Mouse (Mus musculus) midbrain, embryonic 11.5 days (tissue): Measurements from ENCODE around the gene Yipf7. TPM values are rescaled to one million over a fixed set of nuclear protein-coding genes. Genes with fewer than 3 reads are reported as not detected.
A peak's percentile ranks its signal among the peaks of the same experiment; 100 is the strongest.

Experiments used
- ATAC-seq: fragments of 200-750 bp; cut with Nextera tagmentation; 2 replicates; pipeline ENCODE4 v1.8.0; 2017; ENCODE audit warnings: moderate TSS enrichment, moderate library complexity; ENCODE audit not compliant: low FRiP score
- DNase-seq: peaks from one replicate; pipeline ENCODE4 v3.0.0; 2015; ENCODE audit warnings: low spot score; ENCODE audit errors: missing footprints
- H3K27ac ChIP-seq: fragments of 300-500 bp; sonication (generic); 2 replicates; pipeline ENCODE4 v1.5.1; 2014; ENCODE audit warnings: low read depth, low read length
- H3K27me3 ChIP-seq: fragments of 300-500 bp; sonication (generic); 2 replicates; pipeline ENCODE4 v1.6.1; 2014; ENCODE audit warnings: mild to moderate bottlenecking, low read length, moderate library complexity, mixed read lengths; ENCODE audit not compliant: control insufficient read depth, insufficient read depth
- H3K36me3 ChIP-seq: fragments of 300-500 bp; sonication (generic); 2 replicates; pipeline ENCODE4 v1.6.1; 2014; ENCODE audit warnings: mild to moderate bottlenecking, low read length, moderate library complexity, mixed read lengths; ENCODE audit not compliant: control insufficient read depth, insufficient read depth
- H3K4me1 ChIP-seq: fragments of 300-500 bp; sonication (generic); 2 replicates; pipeline ENCODE4 v1.6.1; 2014; ENCODE audit warnings: low read length; ENCODE audit not compliant: control insufficient read depth, insufficient read depth
- H3K4me2 ChIP-seq: fragments of 300-500 bp; sonication (generic); 2 replicates; pipeline ENCODE4 v1.6.1; 2014; ENCODE audit warnings: mild to moderate bottlenecking, moderate library complexity
- H3K4me3 ChIP-seq: fragments of 300-500 bp; sonication (generic); 2 replicates; pipeline ENCODE4 v1.5.1; 2014; ENCODE audit warnings: low read depth, low read length
- H3K9ac ChIP-seq: fragments of 300-500 bp; sonication (generic); 2 replicates; pipeline ENCODE4 v1.6.1; 2014; ENCODE audit warnings: low read length
- H3K9me3 ChIP-seq: fragments of 300-500 bp; sonication (generic); 2 replicates; pipeline ENCODE4 v1.6.1; 2016; ENCODE audit warnings: low read length; ENCODE audit not compliant: control insufficient read depth
- WGBS: fragments of 180-500 bp; shearing (Covaris S2); extraction: QIAGEN DNeasy Blood & Tissue Kit; methylation state at CpG from one replicate; pipeline ENCODE4 v1.1.7; 2014; 5-methylcytosine and 5-hydroxymethylcytosine counted together
- polyA plus RNA-seq: library from polyadenylated mRNA; unstranded; fragments of >200 nt; fragmentation: Nextera tagmentation; extraction: Ambion mirVana; gene quantifications from 2 replicates; pipeline ENCODE4 v1.2.1, GENCODE M21; 2014

The Yipf7 gene
- not detected in 2 replicates for polyA plus RNA-seq

- no peaks in the 10 kb centered on the region for H3K27me3 ChIP-seq
- no peaks in the 10 kb centered on the region for H3K36me3 ChIP-seq
- H3K4me3 ChIP-seq, result no peak within 1 kb of the TSS
- H3K27ac ChIP-seq, result no peak within 1 kb of the TSS
- no peak within 1 kb of the TSS for H3K4me2 ChIP-seq
- no peak within 1 kb of the TSS for H3K9ac ChIP-seq
- ATAC-seq, result no peak
- H3K4me1 ChIP-seq, result no peaks in the 10 kb centered on the region
- WGBS, result 88% methylated on average over 4 of the region's 4 CpGs
- H3K9me3 ChIP-seq, result no peaks in the 10 kb centered on the region
- no peak for DNase-seq
Measured at GRCm38 (mm10) chr5:69542489-69542888, at the start of gene Yipf7. TSS of gene Yipf7 (minus strand) at chr5:69542648.

- ATAC-seq (peak; percentile 97), DNase-seq (peak; percentile 98)
- Histone ChIP-seq H3K4me2 (peak within 1 kb of the TSS; percentile 84), H3K9me3 (no peaks in the 10 kb centered on the region), H3K27me3 (no peaks in the 10 kb centered on the region), H3K4me3 (peak within 1 kb of the TSS; percentile 65), H3K9ac (peak within 1 kb of the TSS; percentile 92), H3K4me1 (0 out of 2 replicates have a peak, but pooled peaks cover 3% of the 10 kb centered on the region), H3K36me3 (no peaks in the 10 kb centered on the region), H3K27ac (peak within 1 kb of the TSS; percentile 62)
- 4% methylated on average over 42 of the region's 42 CpGs for WGBS
Measured at GRCm38 (mm10) chr5:69591640-69592461, 49.4 kb upstream of the Yipf7 start, which contains the start of gene Gnpda2. TSS of gene Gnpda2 (minus strand) at chr5:69592340.

GRCm38 (mm10) chr5:69557404-69557935, 15.0 kb upstream of the Yipf7 start:
- ATAC-seq (peak; percentile 8), DNase-seq (peak; percentile 94)
- Histone ChIP-seq H3K27me3 (no peaks in the 10 kb centered on the region), H3K4me2 (peak overlapping the region; percentile 64), H3K9ac (peak overlapping the region; percentile 97), H3K36me3 (no peaks in the 10 kb centered on the region), H3K4me1 (no peaks in the 10 kb centered on the region), H3K27ac (peak overlapping the region; percentile 60), H3K4me3 (peak overlapping the region; percentile 89), H3K9me3 (no peaks in the 10 kb centered on the region)
- WGBS, result 13% methylated on average over 16 of the region's 16 CpGs

DNA sequence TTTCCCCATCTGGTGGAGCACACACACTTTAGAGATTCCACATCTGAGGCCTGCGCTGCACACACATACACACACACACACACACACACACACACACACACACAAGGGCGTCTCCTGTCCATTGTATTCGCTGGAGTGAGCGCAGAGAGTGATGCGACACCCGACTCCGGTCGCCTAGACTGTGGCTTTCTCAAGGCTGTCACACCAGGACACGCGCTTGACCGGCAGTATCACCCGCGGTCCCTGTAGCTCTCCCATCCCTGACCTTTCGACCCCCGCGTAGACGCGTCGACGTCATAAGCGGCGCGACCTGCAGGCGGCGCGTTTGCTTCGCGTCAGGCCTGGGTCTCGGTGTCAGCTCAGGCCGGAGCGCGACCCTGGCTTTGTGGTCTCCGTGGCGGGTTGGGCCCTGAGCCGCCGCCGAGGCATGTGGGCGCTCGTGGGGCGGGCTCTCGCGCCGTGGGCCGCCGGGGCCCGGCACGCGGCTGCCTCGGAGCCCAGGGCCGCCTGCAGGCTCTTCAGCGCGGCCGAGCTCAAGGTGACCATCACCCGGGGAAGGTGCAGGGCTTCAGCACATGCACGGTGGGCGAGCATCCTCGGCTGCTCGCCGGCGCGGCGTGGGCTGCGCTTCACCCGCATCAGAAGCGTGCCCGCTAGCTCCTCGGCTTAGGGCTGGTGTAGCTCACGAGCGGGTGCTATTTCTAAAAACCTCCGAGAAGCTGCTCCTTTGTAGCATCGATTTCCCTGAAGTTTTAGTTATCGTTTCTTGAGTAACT, 14.4 kb upstream of the Yipf7 start, which contains the start of gene Guf1:
Gene Guf1, plus strand, starts transcription at position 296 of the 776 bp plus-strand sequence.
- Histone ChIP-seq H3K36me3 (no peaks in the 10 kb centered on the region), H3K27ac (peak within 1 kb of the TSS; percentile 60), H3K4me2 (peak within 1 kb of the TSS; percentile 64), H3K4me3 (peak within 1 kb of the TSS; percentile 89), H3K4me1 (no peaks in the 10 kb centered on the region), H3K9ac (peak within 1 kb of the TSS; percentile 97), H3K9me3 (no peaks in the 10 kb centered on the region), H3K27me3 (no peaks in the 10 kb centered on the region)
- peak; percentile 96 for ATAC-seq
- DNase-seq, result peak; percentile 100
- WGBS, result 1% methylated on average over 72 of the region's 72 CpGs

DNA sequence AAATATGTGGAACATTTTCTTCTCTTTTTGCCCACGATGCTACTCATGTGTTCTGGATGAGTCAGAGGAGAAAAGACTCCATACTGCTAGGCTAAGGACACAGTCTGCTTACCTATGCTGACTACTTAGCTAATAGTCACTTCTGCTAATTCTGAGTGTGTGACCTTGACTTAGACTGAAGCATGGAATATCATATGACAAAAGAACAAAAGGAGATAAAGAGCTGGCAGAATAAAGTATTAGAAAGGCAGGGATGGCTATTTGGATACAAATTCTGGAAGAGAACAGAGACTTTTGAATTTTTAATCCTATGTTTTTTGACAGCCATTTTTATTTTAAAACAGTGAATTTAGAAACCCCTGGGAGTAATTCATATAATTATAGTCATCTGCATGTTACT, 768 bp downstream of the Yipf7 start:
- ATAC-seq, result no peak
- Histone ChIP-seq H3K4me2 (no peak overlapping the region), H3K9ac (no peak overlapping the region), H3K36me3 (no peaks in the 10 kb centered on the region), H3K4me3 (no peak overlapping the region), H3K27me3 (no peaks in the 10 kb centered on the region), H3K4me1 (no peaks in the 10 kb centered on the region), H3K9me3 (no peaks in the 10 kb centered on the region), H3K27ac (no peak overlapping the region)
- DNase-seq, result peak; percentile 64
- WGBS, result 88% methylated on average over 1 of the region's 1 CpGs

GRCm38 (mm10) chr5:69523944-69524343, 18.5 kb downstream of the Yipf7 start:
- no peaks in the 10 kb centered on the region for H3K9me3 ChIP-seq
- H3K27ac ChIP-seq, result no peak overlapping the region
- no peak overlapping the region for H3K4me2 ChIP-seq
- ATAC-seq (no peak), DNase-seq (peak; percentile 2)
- no peaks in the 10 kb centered on the region for H3K27me3 ChIP-seq
- no peak overlapping the region for H3K9ac ChIP-seq
- H3K4me3 ChIP-seq, result no peak overlapping the region
- H3K36me3 ChIP-seq, result no peaks in the 10 kb centered on the region
- no peaks in the 10 kb centered on the region for H3K4me1 ChIP-seq

DNA sequence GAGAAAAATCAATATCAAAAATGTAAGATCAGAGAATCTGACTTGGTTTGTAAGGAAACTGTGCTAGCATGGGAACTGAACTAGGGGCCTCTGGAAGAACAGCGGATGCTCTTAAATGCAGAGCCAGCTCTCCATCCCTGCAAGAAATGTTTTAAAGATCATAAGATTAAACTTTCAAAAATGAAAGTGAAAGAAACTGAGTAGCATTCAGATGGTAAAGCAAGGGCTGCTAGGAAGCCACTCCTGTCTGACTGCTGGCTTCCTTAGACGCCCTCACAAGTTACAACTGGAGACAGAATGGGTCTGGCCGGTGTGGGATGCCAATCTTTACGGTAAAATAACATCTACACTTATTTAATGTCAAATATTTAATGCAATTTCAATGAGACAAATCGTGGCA, 20.4 kb downstream of the Yipf7 start:
- 73% methylated on average over 5 of the region's 5 CpGs for WGBS
- H3K9ac ChIP-seq, result no peak overlapping the region
- no peaks in the 10 kb centered on the region for H3K27me3 ChIP-seq
- H3K4me2 ChIP-seq, result no peak overlapping the region
- H3K9me3 ChIP-seq, result no peaks in the 10 kb centered on the region
- no peaks in the 10 kb centered on the region for H3K4me1 ChIP-seq
- H3K4me3 ChIP-seq, result no peak overlapping the region
- DNase-seq (no peak), ATAC-seq (no peak)
- H3K36me3 ChIP-seq, result no peaks in the 10 kb centered on the region
- no peak overlapping the region for H3K27ac ChIP-seq

DNA sequence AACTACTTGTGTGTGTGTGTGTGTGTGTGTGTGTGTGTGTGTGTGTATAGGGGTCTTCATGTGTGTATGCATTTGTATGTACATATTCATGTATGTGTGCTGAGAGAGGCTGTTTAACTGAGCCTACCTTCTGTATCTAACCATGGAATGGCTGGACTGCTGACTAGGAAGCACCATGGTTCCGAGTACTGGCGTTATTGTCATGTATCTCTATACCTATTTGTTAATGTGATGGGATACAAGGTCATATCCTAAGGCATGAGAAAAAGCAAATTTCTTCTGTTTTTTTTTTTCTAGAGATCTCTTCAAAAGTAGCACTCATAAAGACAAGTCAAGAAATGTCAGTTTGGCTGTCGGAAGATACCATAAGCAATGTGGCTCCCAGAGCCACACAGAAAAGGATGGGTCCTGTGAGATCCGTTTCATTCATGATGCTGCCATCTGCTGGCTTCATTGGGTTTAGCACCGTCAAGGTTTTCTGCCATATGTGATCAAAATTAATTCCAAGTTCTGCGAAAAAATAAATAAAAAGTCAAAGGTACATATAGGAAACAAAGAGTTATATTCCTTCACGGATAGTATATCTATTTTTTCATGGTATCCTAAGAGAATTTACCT, 21.7 kb downstream of the Yipf7 start:
- H3K27me3 ChIP-seq, result no peaks in the 10 kb centered on the region
- no peak overlapping the region for H3K9ac ChIP-seq
- ATAC-seq, result peak; percentile 73; the same call in 1 of the 2 replicates
- no peaks in the 10 kb centered on the region for H3K9me3 ChIP-seq
- H3K27ac ChIP-seq, result no peak overlapping the region
- no peak overlapping the region for H3K4me2 ChIP-seq
- no peak overlapping the region for H3K4me3 ChIP-seq
- no peaks in the 10 kb centered on the region for H3K36me3 ChIP-seq
- no peaks in the 10 kb centered on the region for H3K4me1 ChIP-seq
- peak; percentile 93 for DNase-seq
- 40% methylated on average over 7 of the region's 7 CpGs for WGBS
